Mouse (Mus musculus): ENCODE data around the gene Mr1. TPM values are rescaled to one million over a fixed set of nuclear protein-coding genes. Genes with fewer than 3 reads are reported as not detected.
A peak's percentile ranks its signal among the peaks of the same experiment; 100 is the strongest.
"Not testable (repeated sequence)": the region's sequence is repeated elsewhere in the genome, so short reads cannot be mapped to it uniquely, and the experiment has no call there.

Gene Mr1
- polyA plus RNA-seq (2014; fragmentation: Nextera tagmentation; extraction: Ambion mirVana): 0.55 and 0.96 TPM in 2 replicates

- no peak within 1 kb of the TSS for H3K27ac ChIP-seq (ENCODE audit: low read depth, low read length)
- WGBS: 55% methylated on average over 8 of the region's 8 CpGs
- no peaks in the 10 kb centered on the region for H3K9me3 ChIP-seq (ENCODE audit: control insufficient read depth, low read length)
Observed at GRCm38 (mm10) chr1:155146572-155146980, at the start of gene Mr1. TSS of gene Mr1 (minus strand) at chr1:155146814.

DNA sequence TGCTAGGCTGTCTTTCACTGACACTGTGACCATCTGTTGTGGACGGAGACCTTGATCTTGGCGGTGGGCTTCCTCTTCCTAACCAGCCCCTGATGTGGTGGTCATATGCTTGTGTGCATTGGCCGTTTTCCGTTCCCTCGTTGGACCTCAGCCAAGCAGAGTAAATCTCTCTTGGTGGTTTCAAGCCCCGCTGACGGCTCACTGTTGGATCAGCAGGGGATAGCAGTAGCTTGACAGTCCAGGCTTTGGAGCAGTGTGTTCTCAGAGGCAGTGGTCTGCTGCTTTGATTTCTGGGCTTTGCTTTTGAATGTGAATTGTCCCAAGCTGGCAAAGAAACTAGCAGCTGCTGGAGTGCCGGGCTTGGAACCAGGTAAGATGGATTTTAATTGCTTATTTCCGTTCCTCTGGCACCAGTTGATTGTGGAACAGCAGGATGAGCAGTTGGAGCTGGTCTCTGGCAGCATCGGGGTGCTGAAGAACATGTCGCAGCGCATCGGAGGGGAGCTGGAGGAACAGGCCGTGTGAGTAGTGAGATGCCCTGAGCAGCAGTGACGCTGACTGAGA is 46.3 kb upstream of the Mr1 start:
- H3K9ac ChIP-seq (ENCODE audit: low read length): no peak overlapping the region
- no peaks in the 10 kb centered on the region for H3K9me3 ChIP-seq (ENCODE audit: control insufficient read depth, low read length)
- no peaks in the 10 kb centered on the region for H3K27me3 ChIP-seq (ENCODE audit: control insufficient read depth, insufficient read depth, low read length)
- no peak overlapping the region for H3K4me2 ChIP-seq (ENCODE audit: low read depth, low read length, severe bottlenecking)
- H3K4me3 ChIP-seq (ENCODE audit: low read depth, low read length): no peak overlapping the region
- WGBS: 83% methylated on average over 15 of the region's 15 CpGs
- H3K27ac ChIP-seq (ENCODE audit: low read depth, low read length): no peak overlapping the region
- DNase-seq (ENCODE audit: low spot score) (no peak), ATAC-seq (replicated peaks; ENCODE audit: low FRiP score) (no peak)
- H3K36me3 ChIP-seq (ENCODE audit: control insufficient read depth, insufficient read depth, low read length): peaks cover 8% of the 10 kb centered on the region
- no peaks in the 10 kb centered on the region for H3K4me1 ChIP-seq (replicated peaks; ENCODE audit: control insufficient read depth, insufficient read depth, low read length)

More at GRCm38 (mm10) chr1:155146572-155146980, at the start of gene Mr1:
- Histone ChIP-seq H3K4me3 (ENCODE audit: low read depth, low read length) (no peak within 1 kb of the TSS), H3K27me3 (ENCODE audit: control insufficient read depth, insufficient read depth, low read length) (no peaks in the 10 kb centered on the region), H3K4me1 (replicated peaks; ENCODE audit: control insufficient read depth, insufficient read depth, low read length) (no peaks in the 10 kb centered on the region), H3K4me2 (ENCODE audit: low read depth, low read length, severe bottlenecking) (no peak within 1 kb of the TSS), H3K9ac (ENCODE audit: low read length) (no peak within 1 kb of the TSS), H3K36me3 (ENCODE audit: control insufficient read depth, insufficient read depth, low read length) (no peaks in the 10 kb centered on the region)
- ATAC-seq (replicated peaks; ENCODE audit: low FRiP score) (0 out of 2 replicates have a peak, but pooled peaks have one; percentile 56), DNase-seq (ENCODE audit: low spot score) (no peak)

- DNase-seq (ENCODE audit: low spot score): no peak
- Histone ChIP-seq H3K9ac (ENCODE audit: low read length) (no peak overlapping the region), H3K4me2 (ENCODE audit: low read depth, low read length, severe bottlenecking) (no peak overlapping the region), H3K27ac (ENCODE audit: low read depth, low read length) (no peak overlapping the region), H3K36me3 (ENCODE audit: control insufficient read depth, insufficient read depth, low read length) (peaks cover 8% of the 10 kb centered on the region), H3K4me3 (ENCODE audit: low read depth, low read length) (no peak overlapping the region), H3K9me3 (ENCODE audit: control insufficient read depth, low read length) (no peaks in the 10 kb centered on the region), H3K27me3 (ENCODE audit: control insufficient read depth, insufficient read depth, low read length) (no peaks in the 10 kb centered on the region), H3K4me1 (replicated peaks; ENCODE audit: control insufficient read depth, insufficient read depth, low read length) (no peaks in the 10 kb centered on the region)
- ATAC-seq (replicated peaks; ENCODE audit: low FRiP score): no peak
- WGBS: 83% methylated on average over 2 of the region's 2 CpGs
Observed at GRCm38 (mm10) chr1:155191671-155192070, 45.1 kb upstream of the Mr1 start.

DNA sequence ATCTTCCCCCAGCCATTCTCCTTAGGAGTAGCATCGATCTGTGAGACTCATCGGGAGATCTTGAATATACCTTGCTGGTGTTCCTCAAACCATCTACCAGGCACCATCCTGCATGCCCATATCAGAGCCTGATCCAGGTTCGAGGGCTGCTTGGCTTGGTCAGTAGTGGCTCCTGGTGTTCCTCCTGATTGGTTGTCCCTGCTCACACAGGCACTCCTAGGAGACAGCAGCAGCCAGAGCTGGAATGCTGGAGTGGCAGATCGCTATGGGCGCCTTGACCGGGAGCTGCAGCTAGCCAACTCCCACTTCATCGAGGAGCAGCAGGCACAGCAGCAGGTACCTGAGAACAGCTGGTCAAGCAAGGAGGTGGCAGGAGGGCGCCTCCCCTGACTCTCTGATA is 44.6 kb upstream of the Mr1 start:
- Histone ChIP-seq H3K4me3 (ENCODE audit: low read depth, low read length) (no peak overlapping the region), H3K27ac (ENCODE audit: low read depth, low read length) (no peak overlapping the region), H3K9ac (ENCODE audit: low read length) (no peak overlapping the region), H3K36me3 (ENCODE audit: control insufficient read depth, insufficient read depth, low read length) (peaks cover 8% of the 10 kb centered on the region), H3K4me1 (replicated peaks; ENCODE audit: control insufficient read depth, insufficient read depth, low read length) (no peaks in the 10 kb centered on the region), H3K4me2 (ENCODE audit: low read depth, low read length, severe bottlenecking) (no peak overlapping the region), H3K9me3 (ENCODE audit: control insufficient read depth, low read length) (no peaks in the 10 kb centered on the region), H3K27me3 (ENCODE audit: control insufficient read depth, insufficient read depth, low read length) (no peaks in the 10 kb centered on the region)
- 90% methylated on average over 8 of the region's 8 CpGs for WGBS
- no peak for DNase-seq (ENCODE audit: low spot score)
- ATAC-seq (replicated peaks; ENCODE audit: low FRiP score): no peak

DNA sequence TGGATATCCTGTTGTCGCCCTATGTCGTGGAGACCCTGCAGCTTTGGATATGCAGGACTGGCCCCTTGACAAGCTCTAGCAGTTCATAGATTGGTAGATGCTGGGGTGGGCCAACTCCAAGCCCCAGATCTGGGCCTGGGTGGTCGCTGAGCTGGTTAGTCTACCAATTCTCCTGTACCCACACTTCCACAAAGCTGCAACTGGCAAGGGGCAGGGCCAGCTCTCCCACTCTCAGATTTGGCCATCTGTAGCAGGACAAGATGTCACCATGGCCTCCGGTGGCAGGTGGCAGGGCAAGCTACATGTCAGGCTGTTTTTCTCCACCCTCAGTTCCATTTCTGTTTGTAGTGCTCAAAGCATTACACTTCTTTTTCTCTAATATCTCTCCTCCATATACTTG is 42.0 kb upstream of the Mr1 start:
- DNase-seq (ENCODE audit: low spot score): no peak
- Histone ChIP-seq H3K36me3 (ENCODE audit: control insufficient read depth, insufficient read depth, low read length) (peaks cover 8% of the 10 kb centered on the region), H3K4me2 (ENCODE audit: low read depth, low read length, severe bottlenecking) (no peak overlapping the region), H3K4me1 (replicated peaks; ENCODE audit: control insufficient read depth, insufficient read depth, low read length) (no peaks in the 10 kb centered on the region), H3K27me3 (ENCODE audit: control insufficient read depth, insufficient read depth, low read length) (no peaks in the 10 kb centered on the region), H3K9me3 (ENCODE audit: control insufficient read depth, low read length) (no peaks in the 10 kb centered on the region), H3K27ac (ENCODE audit: low read depth, low read length) (no peak overlapping the region), H3K4me3 (ENCODE audit: low read depth, low read length) (no peak overlapping the region), H3K9ac (ENCODE audit: low read length) (no peak overlapping the region)
- no peak for ATAC-seq (replicated peaks; ENCODE audit: low FRiP score)
- WGBS: 94% methylated on average over 4 of the region's 4 CpGs

- WGBS: 92% methylated on average over 3 of the region's 3 CpGs
- Histone ChIP-seq H3K9ac (ENCODE audit: low read length) (no peak overlapping the region), H3K36me3 (ENCODE audit: control insufficient read depth, insufficient read depth, low read length) (peaks cover 5% of the 10 kb centered on the region), H3K9me3 (ENCODE audit: control insufficient read depth, low read length) (no peaks in the 10 kb centered on the region), H3K27ac (ENCODE audit: low read depth, low read length) (no peak overlapping the region), H3K4me3 (ENCODE audit: low read depth, low read length) (no peak overlapping the region), H3K4me2 (ENCODE audit: low read depth, low read length, severe bottlenecking) (no peak overlapping the region), H3K4me1 (replicated peaks; ENCODE audit: control insufficient read depth, insufficient read depth, low read length) (no peaks in the 10 kb centered on the region), H3K27me3 (ENCODE audit: control insufficient read depth, insufficient read depth, low read length) (no peaks in the 10 kb centered on the region)
- ATAC-seq (replicated peaks; ENCODE audit: low FRiP score): no peak
- DNase-seq (ENCODE audit: low spot score): no peak
Observed at GRCm38 (mm10) chr1:155184191-155184590, 37.6 kb upstream of the Mr1 start.

DNA sequence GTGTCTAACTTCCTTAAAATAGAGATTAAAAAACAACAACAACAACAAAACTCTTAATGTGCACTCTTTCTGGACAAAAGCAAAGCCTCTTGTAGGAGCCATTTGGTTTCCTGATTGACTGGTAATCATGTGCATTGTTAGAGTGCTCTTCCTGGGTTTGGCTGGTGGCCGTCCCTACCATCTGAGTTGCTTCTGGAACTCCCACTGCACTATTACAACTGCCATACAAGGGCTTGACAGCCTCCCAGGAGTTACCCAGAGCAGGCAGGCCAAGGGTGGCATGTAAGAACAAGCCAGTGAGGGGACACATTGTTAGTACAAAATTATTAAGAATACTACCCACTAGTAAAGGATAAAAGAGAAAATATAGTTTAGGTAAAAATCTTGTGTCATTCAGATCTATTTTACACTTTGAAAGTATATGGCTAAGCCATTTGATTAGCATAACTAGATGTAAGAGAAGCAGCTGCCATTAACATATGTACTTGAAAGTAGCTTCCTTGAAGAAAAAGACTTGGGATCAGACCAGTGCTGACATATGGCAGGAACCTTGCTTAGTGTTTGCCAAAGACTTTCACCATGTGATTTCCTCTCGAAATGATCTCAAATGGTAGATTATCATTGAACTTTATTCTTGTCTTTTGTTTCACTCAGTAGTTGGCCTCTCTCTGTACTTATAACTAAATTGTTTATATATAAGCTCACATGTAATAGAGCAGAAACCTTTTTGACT is 31.7 kb upstream of the Mr1 start:
- Histone ChIP-seq H3K4me1 (replicated peaks; ENCODE audit: control insufficient read depth, insufficient read depth, low read length) (no peaks in the 10 kb centered on the region), H3K9me3 (ENCODE audit: control insufficient read depth, low read length) (no peaks in the 10 kb centered on the region), H3K4me3 (ENCODE audit: low read depth, low read length) (no peak overlapping the region), H3K36me3 (ENCODE audit: control insufficient read depth, insufficient read depth, low read length) (peaks cover 4% of the 10 kb centered on the region; the same call in 1 of the 2 replicates), H3K27ac (ENCODE audit: low read depth, low read length) (no peak overlapping the region), H3K4me2 (ENCODE audit: low read depth, low read length, severe bottlenecking) (no peak overlapping the region), H3K9ac (ENCODE audit: low read length) (no peak overlapping the region), H3K27me3 (ENCODE audit: control insufficient read depth, insufficient read depth, low read length) (no peaks in the 10 kb centered on the region)
- DNase-seq (ENCODE audit: low spot score): no peak
- 83% methylated on average over 2 of the region's 2 CpGs for WGBS
- ATAC-seq (replicated peaks; ENCODE audit: low FRiP score): no peak

- no peak overlapping the region for H3K4me2 ChIP-seq (ENCODE audit: low read depth, low read length, severe bottlenecking)
- WGBS: 95% methylated on average over 1 of the region's 1 CpGs
- DNase-seq (ENCODE audit: low spot score) (no peak), ATAC-seq (replicated peaks; ENCODE audit: low FRiP score) (no peak)
- no peak overlapping the region for H3K27ac ChIP-seq (ENCODE audit: low read depth, low read length)
- H3K4me1 ChIP-seq (replicated peaks; ENCODE audit: control insufficient read depth, insufficient read depth, low read length): no peaks in the 10 kb centered on the region
- H3K4me3 ChIP-seq (ENCODE audit: low read depth, low read length): no peak overlapping the region
- H3K36me3 ChIP-seq (ENCODE audit: control insufficient read depth, insufficient read depth, low read length): peaks cover 2% of the 10 kb centered on the region; the same call in 1 of the 2 replicates
- H3K27me3 ChIP-seq (ENCODE audit: control insufficient read depth, insufficient read depth, low read length): no peaks in the 10 kb centered on the region
- no peaks in the 10 kb centered on the region for H3K9me3 ChIP-seq (ENCODE audit: control insufficient read depth, low read length)
- H3K9ac ChIP-seq (ENCODE audit: low read length): no peak overlapping the region
Observed at GRCm38 (mm10) chr1:155174424-155174823, 27.8 kb upstream of the Mr1 start.

- H3K36me3 ChIP-seq (ENCODE audit: control insufficient read depth, insufficient read depth, low read length); H3K27me3 ChIP-seq (ENCODE audit: control insufficient read depth, insufficient read depth, low read length); H3K4me2 ChIP-seq (ENCODE audit: low read depth, low read length, severe bottlenecking); H3K4me3 ChIP-seq (ENCODE audit: low read depth, low read length); H3K4me1 ChIP-seq (replicated peaks; ENCODE audit: control insufficient read depth, insufficient read depth, low read length); DNase-seq (ENCODE audit: low spot score); H3K9me3 ChIP-seq (ENCODE audit: control insufficient read depth, low read length); H3K9ac ChIP-seq (ENCODE audit: low read length); H3K27ac ChIP-seq (ENCODE audit: low read depth, low read length); ATAC-seq (replicated peaks; ENCODE audit: low FRiP score): not testable (repeated sequence)
- 85% methylated on average over 1 of the region's 1 CpGs for WGBS
Observed at GRCm38 (mm10) chr1:155173644-155174016, 27.0 kb upstream of the Mr1 start.

Data from forebrain, embryonic 11.5 days (tissue).